Mouse (Mus musculus) heart, postnatal 4 days (tissue): Measurements from ENCODE around the gene S1pr5. TPM values are rescaled to one million over a fixed set of nuclear protein-coding genes. Genes with fewer than 3 reads are reported as not detected.
"Not testable (repeated sequence)": the region's sequence is repeated elsewhere in the genome, so short reads cannot be mapped to it uniquely, and the experiment has no call there.

Experiments used
- DNase-seq: peaks from one replicate; pipeline ENCODE4 v3.0.0; 2021
- total RNA-seq, 2 experiments: library from RNA; stranded (reverse); gene quantifications; 2 replicates each; pipeline ENCODE4 v1.2.3; 2021

Gene S1pr5
- total RNA-seq = under 1 TPM; 0.17 to 0.29 TPM

DNA sequence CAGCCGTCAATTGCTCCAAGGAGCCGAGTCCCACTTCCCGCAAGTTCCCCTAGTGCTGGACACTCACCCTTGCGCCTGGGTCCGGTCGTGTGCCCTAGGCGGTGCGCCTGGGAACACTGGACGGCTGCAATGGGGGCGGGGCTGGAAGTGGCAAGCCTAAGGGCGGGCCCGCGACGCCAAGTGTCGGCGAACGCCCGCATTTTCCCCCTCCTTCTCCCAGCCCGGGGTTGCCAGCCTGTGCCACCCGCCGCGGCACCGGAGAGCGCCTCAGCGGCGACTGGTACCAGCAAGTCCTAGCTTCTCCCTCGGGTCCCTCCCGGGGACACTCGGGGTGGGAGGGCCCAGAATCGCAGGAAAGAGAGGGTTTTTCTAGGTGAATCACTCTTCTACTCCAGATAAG lies at the start of gene S1pr5:
Gene S1pr5 (minus strand): TSS at position 118 of the 400 bp plus-strand sequence.
- peak; percentile 55 for DNase-seq

DNA sequence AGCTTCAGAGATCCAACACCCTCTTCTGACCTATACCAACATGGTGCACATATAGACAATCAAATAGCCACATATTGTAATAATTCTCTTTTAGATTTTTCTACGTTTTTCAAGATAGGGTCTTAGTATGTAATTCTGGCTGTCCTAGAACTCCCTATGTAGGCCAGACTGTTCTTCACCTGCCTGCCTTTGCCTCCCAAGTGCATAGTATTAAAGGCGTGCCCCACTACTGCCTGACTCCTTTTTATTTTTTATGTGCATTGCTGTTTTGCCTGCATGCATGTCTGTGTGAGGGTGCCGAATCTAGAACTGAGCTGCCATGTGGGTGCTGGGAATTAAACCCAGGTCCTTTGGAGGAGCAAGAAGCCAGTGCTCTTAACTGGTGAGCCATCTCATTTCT lies 44.0 kb upstream of the S1pr5 start:
- no peak for DNase-seq

DNA sequence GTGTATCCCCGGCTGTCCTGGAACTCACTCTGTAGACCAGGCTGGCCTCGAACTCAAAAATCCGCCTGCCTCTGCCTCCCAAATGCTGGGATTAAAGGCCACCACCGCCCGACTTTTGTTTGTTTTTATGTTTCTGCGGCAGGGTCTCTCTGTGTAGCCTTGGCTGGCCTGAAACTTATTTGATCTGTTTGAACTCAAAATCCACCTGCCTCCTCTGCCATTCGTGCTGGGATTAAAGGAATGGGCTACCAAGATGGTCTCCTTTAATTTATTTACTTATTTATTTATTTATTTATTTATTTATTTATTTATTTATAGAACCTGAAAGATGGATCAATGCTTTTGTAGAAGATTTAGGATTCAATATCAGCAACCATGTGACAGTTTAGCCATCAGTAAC lies 43.6 kb upstream of the S1pr5 start:
- DNase-seq = not testable (repeated sequence)

DNA sequence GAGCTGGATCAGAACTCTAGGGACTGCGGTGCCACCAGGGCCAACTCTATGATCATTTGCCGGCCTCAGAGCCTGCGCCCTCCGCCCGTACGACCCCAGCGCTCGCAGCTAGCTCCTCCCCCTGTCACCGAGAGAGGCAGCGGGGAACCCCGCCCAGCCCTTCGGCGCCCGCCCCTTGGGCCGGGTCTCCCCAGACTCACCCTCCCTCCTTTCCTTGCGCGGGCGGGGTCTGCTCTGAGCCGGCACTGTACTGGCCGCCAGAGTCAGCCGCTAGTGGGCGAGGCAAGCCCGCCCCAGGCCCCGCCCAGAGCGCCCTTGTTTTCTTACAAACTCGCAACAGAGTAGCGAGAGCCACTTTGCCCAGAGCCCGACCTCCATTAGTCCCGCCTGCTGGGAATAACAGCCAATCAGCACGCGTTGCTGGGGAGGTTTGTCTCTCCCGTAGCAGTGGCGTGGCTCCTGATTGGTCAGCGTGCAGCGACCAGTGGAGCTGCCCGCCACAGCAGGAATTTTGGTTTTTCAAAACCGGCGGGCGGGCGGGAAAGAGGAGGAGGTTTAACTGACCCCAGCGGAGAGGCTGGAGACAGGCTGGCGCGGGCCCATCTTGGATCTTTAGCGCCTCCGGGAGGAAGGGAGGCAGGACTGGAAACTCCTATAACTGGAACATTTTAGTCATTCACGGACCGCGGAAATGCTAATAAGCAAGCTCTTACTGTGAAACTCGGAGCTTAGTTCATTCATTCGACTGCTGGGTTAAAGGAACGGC lies 43.0 kb upstream of the S1pr5 start, which contains the start of gene Cdkn2d:
Gene Cdkn2d (minus strand): TSS at position 386 of the 766 bp plus-strand sequence.
- peak; percentile 100 for DNase-seq

DNA sequence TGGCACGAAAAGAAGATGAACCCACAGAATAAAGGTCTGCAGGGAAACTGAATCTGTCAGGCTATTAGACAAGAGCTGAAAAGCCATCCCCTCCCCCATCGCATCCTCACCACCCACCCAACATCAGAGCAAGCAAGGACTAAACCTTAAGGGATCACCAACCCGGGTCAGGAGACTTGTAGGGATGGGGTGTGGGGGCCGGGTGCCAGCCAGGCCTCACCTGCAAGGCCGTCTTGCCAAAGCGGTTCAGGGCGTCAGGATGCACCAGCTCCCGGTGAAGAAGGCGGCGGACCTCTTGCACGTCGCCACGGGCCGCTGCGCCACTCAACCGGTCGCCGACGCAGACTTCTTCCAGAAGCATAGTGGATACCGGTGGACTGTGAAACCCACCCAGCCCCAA lies 42.3 kb upstream of the S1pr5 start:
- no peak for DNase-seq

DNA sequence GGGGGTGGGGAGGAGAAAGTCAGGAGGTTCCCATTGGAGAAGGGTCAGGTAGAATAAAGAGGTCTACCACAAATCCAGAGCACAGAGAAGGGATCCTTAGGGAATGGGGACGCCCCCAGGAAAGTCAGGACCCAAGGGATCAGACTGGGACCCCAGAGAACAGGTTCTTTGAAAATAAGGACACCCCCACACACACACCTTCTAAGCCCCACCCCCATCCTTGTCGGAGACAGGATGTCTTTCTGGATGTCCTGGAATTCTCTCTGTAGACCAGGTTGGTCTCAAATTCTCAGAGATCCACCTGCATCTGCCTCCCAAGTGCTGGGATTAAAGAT lies 41.1 kb upstream of the S1pr5 start:
- no peak for DNase-seq

DNA sequence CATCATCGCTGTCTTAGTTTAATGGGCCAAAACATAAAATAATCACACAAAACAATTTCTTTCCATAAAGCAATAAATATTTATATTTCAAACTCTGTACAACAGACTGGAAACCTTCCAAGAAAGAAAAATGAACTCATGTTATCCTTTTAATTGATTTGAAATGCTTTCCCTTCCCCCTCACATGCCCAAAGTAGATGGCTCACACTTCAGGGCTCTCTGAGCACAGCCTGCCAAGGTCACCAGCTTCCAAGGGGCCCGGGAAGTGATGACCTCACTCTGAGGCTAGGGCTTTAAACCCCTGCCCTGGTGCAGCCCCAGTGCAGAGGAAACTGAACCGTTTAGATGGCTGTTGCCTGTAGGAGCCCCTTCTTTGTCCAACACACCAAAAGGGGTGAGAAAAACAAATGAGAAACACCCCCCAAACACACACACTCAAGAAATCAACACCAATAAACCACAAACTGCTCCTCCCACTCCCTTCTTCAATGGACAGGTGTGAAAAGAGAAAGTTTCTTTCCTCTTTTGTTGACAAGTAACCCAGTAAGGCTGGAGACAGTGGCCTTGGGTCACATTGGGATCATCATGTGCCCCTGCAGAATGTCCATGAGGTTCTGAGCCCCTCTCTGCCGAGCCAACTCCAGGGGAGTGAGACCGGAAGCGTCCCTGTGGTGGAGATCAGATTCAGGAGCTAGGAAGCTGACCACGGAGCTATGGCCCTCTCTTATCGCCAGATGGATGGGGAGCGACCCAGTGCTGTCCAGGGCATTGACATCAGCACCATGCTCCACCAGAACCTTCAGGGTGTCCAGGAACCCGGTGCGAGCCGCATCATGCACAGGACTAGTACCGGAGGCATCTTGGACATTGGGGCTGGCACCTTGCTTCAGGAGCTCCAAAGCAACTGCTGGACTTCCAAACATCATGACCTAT lies 40.4 kb upstream of the S1pr5 start:
- DNase-seq = peak; percentile 31

DNA sequence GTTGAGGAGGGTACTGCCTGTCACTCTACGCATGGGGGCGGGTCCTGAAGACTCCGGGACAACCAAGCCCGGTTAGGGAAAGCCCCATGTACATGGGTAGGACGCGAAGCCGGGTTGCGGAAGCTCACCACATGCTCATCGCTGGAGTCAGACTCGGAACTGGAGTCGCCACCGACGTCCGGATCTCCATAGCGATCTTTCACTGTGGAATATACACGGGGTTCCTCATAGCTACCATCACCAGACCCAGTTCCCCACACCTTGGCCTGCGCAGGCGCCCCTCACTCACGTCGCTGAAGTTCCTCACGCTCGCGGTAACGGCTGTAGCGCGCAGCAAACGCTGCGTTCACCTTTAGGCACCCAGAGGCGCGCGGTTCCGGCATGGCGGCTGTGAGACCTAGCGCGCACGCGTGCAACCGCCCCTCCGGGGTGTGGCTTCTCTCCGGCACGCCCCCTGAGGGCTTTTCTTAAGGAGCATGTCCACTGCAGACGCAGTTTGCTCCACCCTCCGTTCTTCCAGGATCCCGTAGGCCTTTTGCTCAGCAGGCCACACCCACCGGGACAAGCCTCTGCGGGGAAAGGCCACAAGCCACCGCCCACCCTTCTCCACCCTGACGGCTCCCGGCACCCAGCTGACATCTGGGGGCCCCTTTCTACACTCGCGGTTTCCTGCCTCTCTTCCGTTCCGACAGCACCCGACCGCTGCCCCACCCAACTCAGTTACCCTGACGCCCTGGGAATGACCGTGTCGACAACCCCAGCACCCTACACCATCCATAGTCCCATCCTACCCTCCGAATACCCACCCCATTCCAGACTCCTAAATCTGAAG lies 39.5 kb upstream of the S1pr5 start, which contains the start of gene Kri1:
Gene Kri1 (minus strand): TSS at position 399 of the 832 bp plus-strand sequence.
- peak; percentile 98 for DNase-seq

DNA sequence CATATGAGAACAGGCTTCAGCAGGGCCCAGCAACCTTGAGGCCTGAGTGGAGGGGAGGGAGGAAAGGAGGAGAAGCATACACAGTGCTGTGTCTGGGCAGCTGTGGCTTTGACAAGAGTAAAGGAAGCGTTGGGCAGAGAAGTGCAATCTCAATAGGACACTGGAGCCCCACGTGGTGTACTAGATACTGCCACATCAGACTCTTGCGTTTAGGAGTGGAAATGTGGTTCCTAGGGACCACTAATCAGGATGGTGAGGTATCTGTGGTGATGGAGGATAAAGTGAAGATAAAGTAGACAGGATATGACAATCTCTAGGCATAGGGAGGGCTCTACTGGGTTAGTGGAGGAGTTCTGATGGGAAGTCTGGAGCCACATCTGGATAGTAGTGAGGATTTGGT lies 38.5 kb upstream of the S1pr5 start:
- DNase-seq = no peak

DNA sequence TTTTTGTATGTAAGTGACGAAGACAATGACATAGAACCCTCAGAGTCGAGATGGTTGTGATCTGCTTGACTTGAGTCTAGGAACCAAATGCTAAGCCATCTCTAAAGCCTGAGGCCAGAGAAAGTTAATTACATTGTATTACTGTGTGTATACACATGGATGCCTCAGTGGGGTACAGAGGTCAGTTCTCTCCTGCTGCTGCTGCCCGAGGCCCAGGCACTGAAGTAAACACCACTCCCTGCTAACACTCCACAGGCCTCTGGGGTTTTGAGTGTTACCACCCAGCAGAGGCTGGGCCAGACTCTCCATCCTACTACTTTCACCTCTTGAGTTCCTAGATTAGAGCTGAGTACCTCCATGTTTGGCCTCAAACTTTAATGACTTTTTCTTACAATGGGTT lies 35.8 kb upstream of the S1pr5 start:
- DNase-seq = no peak

DNA sequence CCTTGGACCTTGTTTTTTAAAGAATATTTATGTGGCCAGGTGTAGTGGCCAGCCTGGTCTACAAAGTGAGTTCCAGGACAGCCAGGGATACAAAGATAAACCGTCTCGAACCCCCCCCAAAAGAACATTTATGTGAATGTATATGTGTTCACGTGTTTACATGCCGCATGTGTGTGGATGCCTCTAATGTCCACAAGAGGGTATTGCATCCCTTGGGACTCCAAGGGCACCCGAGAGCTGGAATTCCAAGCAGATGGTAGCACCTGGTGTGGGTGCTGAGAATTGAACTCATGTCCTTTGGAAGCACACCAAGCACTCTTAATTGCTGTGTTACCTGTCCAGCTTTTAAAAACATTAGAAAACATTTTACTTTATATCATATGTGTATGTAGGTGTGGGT lies 35.3 kb upstream of the S1pr5 start:
- DNase-seq = no peak

DNA sequence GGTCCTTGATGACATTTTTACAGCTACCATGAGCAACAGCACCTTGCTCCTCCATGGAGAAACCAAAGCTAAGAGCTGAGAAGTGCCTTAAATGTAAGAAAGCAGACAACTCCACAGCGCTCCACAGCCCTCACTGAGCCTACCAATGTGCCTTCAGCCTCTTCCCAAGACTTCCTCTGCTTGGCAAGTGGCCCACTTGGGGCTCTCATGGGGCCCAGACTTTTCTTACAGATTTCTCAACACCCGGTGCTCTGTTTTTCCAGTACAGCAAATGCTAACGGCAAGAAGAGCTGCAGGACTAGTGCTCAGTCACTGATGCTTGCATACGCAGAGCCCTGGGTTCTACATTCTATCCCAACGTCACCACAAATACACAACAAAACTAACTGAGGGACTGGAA lies 29.5 kb upstream of the S1pr5 start:
- DNase-seq = no peak

DNA sequence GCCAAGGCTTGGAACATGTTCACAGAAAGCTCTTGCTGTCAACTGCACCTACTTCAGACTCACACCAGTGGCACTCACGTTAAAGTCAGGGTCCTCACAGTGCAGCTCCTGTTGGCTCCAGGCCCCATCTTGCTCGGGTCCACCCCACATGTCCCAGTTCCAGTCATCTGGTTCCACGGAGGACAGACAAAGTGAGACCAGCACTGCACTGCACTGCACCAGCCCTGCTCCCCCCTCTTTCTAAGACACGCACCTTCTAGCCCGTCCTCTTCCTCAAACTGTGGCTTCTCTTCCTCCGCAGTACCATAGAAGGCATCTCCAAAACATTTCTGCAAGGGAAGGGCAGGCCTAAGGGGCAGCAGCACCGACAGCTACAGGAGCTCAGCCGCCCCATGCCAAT lies 28.1 kb upstream of the S1pr5 start:
- DNase-seq = no peak

DNA sequence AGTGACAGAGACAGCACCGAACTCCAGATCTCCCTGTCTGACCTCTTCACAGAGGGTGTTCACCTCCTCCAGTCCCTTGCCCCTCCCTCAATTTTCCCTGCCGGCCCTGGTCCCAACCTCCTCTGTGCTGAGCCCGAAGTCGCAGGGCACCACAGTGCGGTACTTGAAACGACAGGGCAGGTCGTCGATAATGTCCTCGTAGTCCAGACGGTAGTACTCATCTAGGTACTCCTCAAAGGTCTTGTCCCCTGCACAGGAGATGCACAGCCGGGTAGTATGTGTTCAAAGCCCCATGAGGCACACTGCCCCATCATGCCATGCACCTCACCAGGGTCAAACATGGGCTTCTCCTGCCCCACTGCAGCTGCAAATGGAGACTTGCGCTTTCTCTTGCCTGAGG lies 27.5 kb upstream of the S1pr5 start:
- DNase-seq = no peak

DNA sequence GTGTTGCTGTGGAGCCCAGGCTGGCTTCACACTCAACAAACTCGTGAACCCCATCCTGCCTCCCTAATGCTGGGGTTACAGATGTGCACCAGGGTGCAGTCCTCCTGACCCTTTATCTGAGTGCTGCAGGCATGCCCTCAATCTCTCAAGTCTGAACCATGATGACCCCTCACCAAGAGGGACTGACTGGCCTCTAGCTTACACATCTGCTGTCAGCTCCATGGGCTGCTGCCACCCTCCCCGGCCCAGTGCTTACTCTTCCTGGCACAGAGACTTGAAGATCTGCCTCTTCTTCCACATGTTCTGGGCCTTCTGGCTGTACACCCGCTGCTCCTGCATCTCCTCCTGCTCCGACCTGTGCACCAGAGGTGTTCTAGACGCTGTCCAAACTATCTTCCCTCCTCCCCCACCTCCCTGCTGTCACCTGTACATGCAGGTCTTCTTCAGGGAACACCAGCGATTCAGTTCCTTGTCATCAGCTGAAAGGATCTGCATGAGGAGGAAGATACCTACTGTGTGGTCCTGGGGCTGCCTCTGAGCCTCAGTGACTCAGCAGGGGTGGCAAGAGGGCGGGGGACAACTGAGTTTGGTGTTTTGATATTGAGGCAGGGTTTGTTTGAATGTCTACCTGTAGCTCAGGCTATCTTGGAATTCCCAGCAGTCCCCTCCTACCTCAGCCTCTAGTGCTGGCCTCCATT lies 26.9 kb upstream of the S1pr5 start:
- DNase-seq = no peak

DNA sequence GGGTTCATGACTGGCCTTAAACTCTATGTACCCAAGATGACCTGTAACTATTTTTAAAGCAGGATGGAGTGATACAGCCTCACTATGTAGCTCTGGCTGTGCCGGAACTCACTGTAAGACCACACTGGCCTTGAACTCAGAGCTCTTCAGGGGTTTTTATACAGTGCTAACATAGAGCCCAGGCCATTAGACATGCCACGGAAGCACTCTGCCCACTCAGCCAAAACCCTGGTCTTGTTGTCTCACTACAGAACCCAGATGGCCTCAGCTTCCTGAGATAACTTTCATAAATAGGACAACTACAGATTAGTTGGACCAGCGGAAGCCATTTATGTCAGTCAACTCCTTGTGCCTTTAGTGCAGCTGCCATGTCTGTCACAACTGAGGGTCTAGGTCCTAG lies 26.1 kb upstream of the S1pr5 start:
- DNase-seq = no peak

DNA sequence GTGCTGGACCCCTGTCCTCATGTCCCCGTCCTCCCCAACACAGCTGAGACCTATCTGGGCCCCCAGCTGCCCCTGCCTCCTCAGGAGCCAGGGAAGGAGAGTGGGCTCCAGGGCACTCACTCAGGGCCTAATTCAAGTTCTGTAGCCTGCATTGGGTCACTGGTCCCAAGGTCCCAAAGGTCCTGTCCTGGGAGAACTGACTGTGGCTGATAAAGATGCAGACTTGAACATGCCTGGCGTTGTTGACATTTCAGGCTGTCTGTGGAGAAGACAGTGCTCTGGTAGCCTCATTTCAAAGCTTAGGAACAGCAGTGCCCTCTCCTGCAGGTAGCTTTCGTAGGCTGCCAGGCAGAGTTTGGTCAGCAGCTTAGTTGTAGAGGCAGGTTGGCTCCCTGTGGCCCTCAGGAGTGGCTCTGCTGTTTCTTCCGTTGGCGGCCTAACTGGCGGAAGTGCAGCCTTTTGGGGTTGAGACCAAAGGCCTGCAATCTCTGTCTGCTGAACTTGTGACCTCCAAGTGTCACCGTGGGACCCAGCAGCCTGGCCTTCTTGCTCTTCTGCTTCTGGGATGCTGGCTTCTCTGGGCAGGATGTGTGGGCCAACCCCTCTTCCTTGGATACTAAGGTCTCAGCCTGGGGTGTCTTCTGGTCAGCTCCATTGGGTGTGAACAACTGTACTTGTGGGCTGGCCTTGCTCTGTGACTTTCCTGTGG lies 25.4 kb upstream of the S1pr5 start:
- DNase-seq = no peak

DNA sequence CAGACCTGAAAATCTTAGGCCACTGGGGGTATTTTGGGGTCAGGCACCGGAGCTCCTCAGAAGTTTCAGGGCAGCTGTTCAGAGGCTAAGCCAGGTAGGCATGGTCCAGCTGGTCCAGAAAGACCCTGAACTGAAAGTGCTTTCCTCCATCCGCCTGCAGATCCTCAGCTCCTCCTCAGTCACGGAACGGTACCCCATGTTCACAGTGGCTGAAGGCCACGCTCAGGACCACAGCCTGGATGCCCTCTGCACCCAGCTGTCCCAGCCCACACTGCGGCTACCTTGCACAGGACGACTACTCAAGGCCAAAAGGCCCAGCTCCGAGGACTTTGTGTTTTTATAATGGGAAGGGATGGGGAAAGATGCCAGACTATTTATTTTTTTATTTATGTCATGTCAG lies 24.9 kb upstream of the S1pr5 start:
- no peak for DNase-seq

DNA sequence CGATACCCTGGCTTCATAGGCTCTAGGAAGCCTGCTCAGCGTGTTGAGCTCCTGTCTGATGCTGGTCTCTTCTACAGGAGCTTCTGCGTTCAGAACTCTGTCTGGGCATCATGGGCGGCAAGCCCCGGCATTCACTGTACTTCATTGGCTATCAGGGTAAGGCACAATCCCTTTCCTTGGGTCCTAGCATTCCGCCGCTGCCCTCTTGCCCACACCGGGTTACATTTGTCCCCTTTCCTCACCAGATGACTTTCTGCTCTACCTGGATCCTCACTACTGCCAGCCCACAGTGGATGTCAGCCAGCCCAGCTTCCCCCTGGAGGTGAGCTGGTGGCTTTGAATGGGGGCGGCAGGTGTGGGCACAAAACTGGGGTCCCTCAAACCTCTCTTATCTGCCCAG lies 24.1 kb upstream of the S1pr5 start:
- DNase-seq = no peak

DNA sequence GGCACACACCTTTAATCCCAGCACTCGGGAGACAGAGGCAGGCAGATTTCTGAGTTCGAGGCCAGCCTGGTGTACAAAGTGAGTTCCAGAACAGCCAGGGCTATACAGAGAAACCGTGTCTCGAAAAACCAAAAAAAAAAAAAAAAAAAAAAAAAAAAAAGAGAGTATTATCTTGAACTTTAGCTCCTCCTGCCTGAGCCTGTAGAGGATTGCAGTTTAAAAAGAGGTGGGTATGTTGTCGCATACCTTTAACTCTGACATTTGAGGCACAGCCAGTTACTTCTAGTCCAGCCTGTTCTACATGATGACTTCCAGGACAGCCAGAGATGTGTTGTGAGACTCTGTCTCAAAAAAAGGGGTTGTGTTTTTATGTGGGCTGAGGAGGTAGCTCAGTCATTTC lies 21.3 kb upstream of the S1pr5 start:
- not testable (repeated sequence) for DNase-seq

DNA sequence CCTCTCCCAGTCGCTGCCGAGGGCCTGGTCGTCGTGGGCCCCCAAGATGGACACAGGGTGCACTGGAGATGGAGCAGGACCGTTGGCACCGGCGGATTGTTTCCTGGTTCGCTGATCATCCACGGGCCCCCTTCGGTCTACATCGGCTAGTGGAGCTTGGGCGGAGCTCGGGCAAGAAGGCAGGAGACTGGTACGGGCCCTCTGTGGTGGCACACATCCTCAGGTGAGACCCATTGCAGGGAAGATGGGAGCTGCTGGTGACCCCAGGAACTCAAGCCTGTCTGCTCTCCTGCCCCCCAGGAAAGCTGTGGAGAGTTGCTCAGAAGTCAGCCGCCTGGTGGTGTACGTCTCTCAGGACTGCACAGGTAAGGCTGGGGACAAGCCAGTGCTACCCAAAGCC lies 20.1 kb upstream of the S1pr5 start:
- DNase-seq = no peak
